Mouse (Mus musculus) liver, adult 2 months (tissue): ENCODE measurements around the gene Phlda1. TPM values are rescaled to one million over a fixed set of nuclear protein-coding genes. Genes with fewer than 3 reads are reported as not detected.

ENCODE experiments used
- DNase-seq: peaks from one replicate; pipeline ENCODE4 v3.0.0-alpha.2; 2011; ENCODE audit warnings: low read depth, low spot score; ENCODE audit errors: extremely low read depth
- H3K27ac ChIP-seq: fragments of 200-500 bp; replicated peaks from 2 replicates; pipeline ENCODE4 v1.5.1; 2012; ENCODE audit warnings: low read depth, mild to moderate bottlenecking, control low read depth, inconsistent platforms, low read length; ENCODE audit not compliant: insufficient read depth
- H3K27me3 ChIP-seq: fragments of 200-500 bp; 2 replicates; pipeline ENCODE4 v1.6.1; 2012; ENCODE audit warnings: mild to moderate bottlenecking, moderate library complexity, low read length, inconsistent platforms; ENCODE audit not compliant: control insufficient read depth, insufficient read depth
- H3K36me3 ChIP-seq: fragments of 200-500 bp; 2 replicates; pipeline ENCODE4 v1.6.1; 2012; ENCODE audit warnings: low read length, inconsistent platforms; ENCODE audit not compliant: control insufficient read depth, insufficient read depth
- H3K4me1 ChIP-seq: fragments of 200-500 bp; 2 replicates; pipeline ENCODE4 v1.6.1; 2011; ENCODE audit warnings: low read length; ENCODE audit not compliant: control insufficient read depth, insufficient read depth
- H3K4me3 ChIP-seq: fragments of 200-500 bp; 2 replicates; pipeline ENCODE4 v1.5.1; 2011; ENCODE audit warnings: low read depth, mild to moderate bottlenecking, control low read depth, low read length, moderate library complexity; ENCODE audit not compliant: insufficient read depth
- H3K79me2 ChIP-seq: fragments of 200-500 bp; 2 replicates; pipeline ENCODE4 v1.6.1; 2012; ENCODE audit warnings: inconsistent platforms, mild to moderate bottlenecking, low read length, moderate library complexity; ENCODE audit not compliant: control insufficient read depth, insufficient read depth
- H3K9ac ChIP-seq: fragments of 200-500 bp; 2 replicates; pipeline ENCODE4 v1.6.1; 2012; ENCODE audit warnings: low read depth, mild to moderate bottlenecking, control low read depth, inconsistent platforms, low read length
- CTCF ChIP-seq: fragments of 200-500 bp; IDR thresholded peaks from 2 replicates; pipeline ENCODE4 v1.5.1; 2011; ENCODE audit warnings: low read depth, low read length, control low read depth
- POLR2A ChIP-seq: fragments of 200-500 bp; IDR thresholded peaks from 2 replicates; pipeline ENCODE4 v1.6.1; 2011; ENCODE audit warnings: low read length, control low read depth; ENCODE audit not compliant: insufficient read depth; ENCODE audit errors: extremely low read depth
- WGBS: fragments of 180-500 bp; shearing (Covaris S2); methylation state at CpG from one replicate; pipeline ENCODE4 v1.1.7; 2018; 5-methylcytosine and 5-hydroxymethylcytosine counted together
- polyA plus RNA-seq: library from polyadenylated mRNA; depleted of rRNA; stranded (reverse); fragments of >200 nt; gene quantifications from 2 replicates; pipeline ENCODE4 v1.2.3, GENCODE M21; 2012
- total RNA-seq: library from RNA; depleted of rRNA; stranded (reverse); fragments of >200 nt; gene quantifications from 2 replicates; pipeline ENCODE4 v1.2.3, GENCODE M21; 2014

Gene Phlda1
- total and polyA plus RNA-seq, 2 experiments, result 11.2 to 51.0 TPM

DNA sequence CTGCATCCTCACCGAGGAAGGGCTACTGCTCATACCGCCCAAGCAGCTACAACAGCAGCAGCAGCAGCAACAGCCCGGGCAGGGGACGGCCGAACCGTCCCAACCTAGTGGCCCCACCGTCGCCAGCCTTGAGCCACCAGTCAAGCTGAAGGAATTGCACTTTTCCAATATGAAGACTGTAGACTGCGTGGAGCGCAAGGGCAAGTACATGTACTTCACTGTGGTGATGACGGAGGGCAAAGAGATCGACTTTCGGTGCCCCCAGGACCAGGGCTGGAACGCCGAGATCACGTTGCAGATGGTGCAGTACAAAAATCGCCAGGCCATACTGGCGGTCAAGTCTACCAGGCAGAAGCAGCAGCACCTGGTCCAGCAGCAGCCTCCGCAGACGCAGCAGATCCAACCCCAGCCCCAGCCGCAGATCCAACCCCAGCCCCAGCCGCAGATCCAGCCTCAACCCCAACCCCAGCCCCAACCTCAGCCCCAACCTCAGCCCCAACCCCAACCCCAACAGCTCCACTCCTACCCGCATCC lies 907 bp downstream of the Phlda1 start:
- Histone ChIP-seq H3K79me2 (peaks cover 13% of the 10 kb centered on the region; the same call in 1 of the 2 replicates), H3K27me3 (no peaks in the 10 kb centered on the region), H3K9ac (peak overlapping the region; percentile 98), H3K36me3 (peaks cover 6% of the 10 kb centered on the region; the same call in 1 of the 2 replicates), H3K4me3 (peak overlapping the region; percentile 93), H3K4me1 (peaks cover 6% of the 10 kb centered on the region), H3K27ac (peak overlapping the region; percentile 80)
- TF ChIP-seq POLR2A, result no peak; the same call in 1 of the 2 replicates
- DNase-seq, result no peak
- under 1% methylated on average over 23 of the region's 23 CpGs for WGBS

DNA sequence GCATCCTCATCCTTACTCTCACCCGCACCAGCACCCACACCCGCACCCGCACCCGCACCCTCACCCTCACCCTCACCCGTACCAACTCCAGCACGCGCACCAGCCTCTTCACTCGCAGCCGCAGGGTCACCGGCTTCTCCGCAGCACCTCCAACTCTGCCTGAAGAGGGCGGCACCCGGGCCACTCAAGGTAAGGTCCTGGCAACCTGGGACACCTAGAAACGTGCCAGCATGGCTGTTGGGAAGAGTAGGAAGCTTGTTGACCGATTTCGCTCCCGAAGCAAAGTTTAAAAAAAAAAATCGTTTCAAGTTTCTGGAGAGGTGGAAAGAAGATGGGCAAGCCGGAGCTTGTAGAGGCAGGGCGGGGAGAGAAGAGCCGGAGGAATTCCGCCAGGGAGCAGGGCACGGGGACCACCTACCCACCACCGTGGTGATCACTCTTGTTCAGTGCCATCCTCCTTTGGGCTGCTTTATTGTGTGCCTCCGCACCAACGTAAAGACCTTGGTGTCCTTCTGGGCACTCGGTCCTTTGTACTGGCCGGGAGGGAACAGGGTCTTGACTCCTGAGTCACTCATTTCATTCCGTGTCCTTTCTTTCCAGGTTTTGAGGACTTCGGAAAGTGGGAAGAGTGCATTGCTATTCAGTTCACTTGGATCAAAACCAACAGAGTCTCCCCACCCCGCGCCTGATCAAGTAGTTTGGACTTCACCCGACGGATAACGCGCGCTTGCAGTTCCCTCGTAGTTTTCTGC lies 1.6 kb downstream of the Phlda1 start:
- TF ChIP-seq CTCF (0 out of 2 replicates have a peak, but pooled peaks have one; percentile 16), POLR2A (peak; percentile 16; the same call in 1 of the 2 replicates)
- H3K4me1 ChIP-seq, result peaks cover 6% of the 10 kb centered on the region
- H3K4me3 ChIP-seq, result peak overlapping the region; percentile 93
- H3K36me3 ChIP-seq, result peaks cover 6% of the 10 kb centered on the region; the same call in 1 of the 2 replicates
- WGBS, result 3% methylated on average over 38 of the region's 38 CpGs
- H3K9ac ChIP-seq, result peak overlapping the region; percentile 98
- DNase-seq, result peak; percentile 80
- H3K27ac ChIP-seq, result peak overlapping the region; percentile 80
- H3K79me2 ChIP-seq, result peaks cover 13% of the 10 kb centered on the region; the same call in 1 of the 2 replicates
- no peaks in the 10 kb centered on the region for H3K27me3 ChIP-seq

DNA sequence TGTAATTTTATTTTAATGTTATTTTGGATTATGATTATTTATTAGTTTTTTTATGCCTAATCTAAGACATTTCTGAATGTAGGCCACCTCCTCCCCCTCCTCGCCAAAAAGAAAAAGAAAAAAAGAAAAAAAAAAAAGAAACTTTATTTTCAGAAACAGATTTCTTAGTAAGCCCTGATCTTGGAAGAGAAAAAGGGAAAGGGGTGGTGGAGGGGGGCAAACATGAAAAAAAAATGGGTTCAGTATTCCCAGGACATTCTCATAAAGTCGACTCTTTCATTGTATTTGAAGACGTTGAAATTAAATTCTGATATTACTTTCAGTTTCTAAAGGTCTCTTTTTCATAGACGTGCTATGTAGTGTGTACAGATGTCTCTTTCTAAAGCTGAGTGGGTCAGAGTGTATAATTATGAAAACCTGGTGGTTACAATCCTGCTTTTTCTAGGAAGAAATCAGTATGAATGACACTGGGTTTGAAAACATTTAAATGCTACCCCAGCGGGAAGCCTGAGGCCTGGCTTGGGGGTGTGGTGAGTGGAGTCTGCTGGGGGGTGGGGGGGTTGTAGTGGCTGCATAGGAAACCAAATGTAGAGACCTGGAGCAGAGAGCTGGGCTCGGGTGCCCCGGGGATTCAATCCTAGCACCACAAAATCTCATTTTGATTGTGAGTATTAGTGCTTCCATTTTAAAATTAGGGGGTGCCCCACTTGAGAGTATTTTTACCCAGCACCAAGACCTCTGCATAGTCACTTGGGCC lies 2.4 kb downstream of the Phlda1 start:
- peak; percentile 17 for DNase-seq
- peaks cover 6% of the 10 kb centered on the region for H3K4me1 ChIP-seq
- H3K9ac ChIP-seq, result peak overlapping the region; percentile 71
- 13% methylated on average over 7 of the region's 7 CpGs for WGBS
- no peaks in the 10 kb centered on the region for H3K27me3 ChIP-seq
- peaks cover 6% of the 10 kb centered on the region; the same call in 1 of the 2 replicates for H3K36me3 ChIP-seq
- peak overlapping the region; percentile 93 for H3K4me3 ChIP-seq
- peak overlapping the region; percentile 80 for H3K27ac ChIP-seq
- peaks cover 13% of the 10 kb centered on the region; the same call in 1 of the 2 replicates for H3K79me2 ChIP-seq
- TF ChIP-seq CTCF (no peak), POLR2A (no peak)

DNA sequence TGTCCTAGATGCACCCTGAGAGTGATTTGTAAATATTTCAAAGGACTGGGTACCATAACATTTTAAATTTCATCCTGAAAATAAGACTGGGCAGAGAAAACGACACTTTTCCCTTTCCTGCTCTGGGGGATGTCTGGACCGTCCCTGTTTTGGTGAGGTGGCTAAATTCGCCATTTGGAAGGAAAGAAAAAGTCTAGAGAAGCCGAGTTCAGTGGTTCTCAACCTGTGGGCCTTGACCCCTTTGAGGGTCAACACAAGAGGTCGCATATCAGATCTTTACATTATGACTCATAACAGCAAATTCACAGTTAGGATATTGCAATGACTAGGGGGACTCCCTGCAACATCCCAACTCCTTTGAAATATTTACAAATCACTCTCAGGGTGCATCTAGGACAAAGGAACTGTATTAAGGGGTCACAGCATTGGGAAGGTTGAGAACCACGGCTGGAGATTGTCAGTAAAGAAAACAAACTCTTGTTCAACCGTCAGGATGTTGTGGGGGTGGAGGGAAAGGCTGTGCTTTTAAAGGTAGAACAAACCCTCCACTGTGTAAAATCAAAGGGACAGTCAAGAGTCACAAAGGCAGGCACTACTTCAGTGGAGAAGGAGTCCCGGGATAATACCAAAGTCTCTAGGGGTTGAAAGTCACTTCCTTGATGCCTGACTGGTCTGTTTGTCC lies 3.2 kb downstream of the Phlda1 start:
- H3K27me3 ChIP-seq, result no peaks in the 10 kb centered on the region
- 0 out of 2 replicates have a peak, but pooled peaks cover 1% of the 10 kb centered on the region for H3K4me1 ChIP-seq
- DNase-seq, result peak; percentile 54
- peaks cover 6% of the 10 kb centered on the region; the same call in 1 of the 2 replicates for H3K36me3 ChIP-seq
- peaks cover 13% of the 10 kb centered on the region; the same call in 1 of the 2 replicates for H3K79me2 ChIP-seq
- H3K27ac ChIP-seq, result peak overlapping the region; percentile 63
- 22% methylated on average over 8 of the region's 8 CpGs for WGBS
- peak overlapping the region; percentile 52 for H3K9ac ChIP-seq
- TF ChIP-seq POLR2A, result no peak
- TF ChIP-seq CTCF, result no peak
- H3K4me3 ChIP-seq, result peak overlapping the region; percentile 93

DNA sequence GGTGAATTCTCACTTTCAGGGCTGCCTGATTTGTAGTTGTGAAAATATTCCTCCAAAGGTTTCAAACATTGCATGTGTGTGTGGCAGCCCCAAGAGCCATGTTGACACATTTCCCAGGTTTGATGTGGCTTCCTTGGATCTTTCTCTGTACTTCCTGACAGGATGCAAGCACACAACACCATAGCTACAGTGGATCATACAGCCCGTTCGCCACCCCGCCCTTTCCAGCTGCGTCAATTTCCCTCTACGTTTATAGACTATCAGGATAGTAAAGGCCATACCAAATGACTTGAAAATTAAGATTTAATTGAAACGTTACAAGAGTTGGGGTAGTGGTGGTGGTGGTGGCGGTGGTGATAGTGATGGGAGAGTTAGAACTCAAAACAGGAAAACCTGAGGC lies 3.9 kb downstream of the Phlda1 start:
- Histone ChIP-seq H3K9ac (no peak overlapping the region), H3K27me3 (no peaks in the 10 kb centered on the region), H3K27ac (peak overlapping the region; percentile 63), H3K4me1 (0 out of 2 replicates have a peak, but pooled peaks cover 1% of the 10 kb centered on the region), H3K79me2 (peaks cover 13% of the 10 kb centered on the region; the same call in 1 of the 2 replicates), H3K36me3 (peaks cover 6% of the 10 kb centered on the region; the same call in 1 of the 2 replicates), H3K4me3 (no peak overlapping the region)
- DNase-seq, result peak; percentile 55
- no peak for TF ChIP-seq POLR2A
- TF ChIP-seq CTCF, result no peak
- WGBS, result 34% methylated on average over 7 of the region's 7 CpGs
